Mouse (Mus musculus): Measurements from ENCODE around the gene Mosmo.

- TF ChIP-seq CTCF (IDR thresholded peaks at IDR 0.05; ENCODE audit: low read depth) = no peak
- TF ChIP-seq EP300 (IDR thresholded peaks at IDR 0.05; ENCODE audit: low read depth) = no peak
Observed at GRCm38 (mm10) chr7:120695196-120695595, 17.8 kb downstream of the Mosmo start.
